ENCODE assay signal across 20 mouse cellular contexts in genomic region chr5:63965946-63966345, GRCm38 (mm10). TPM values are rescaled to one million over a fixed set of nuclear protein-coding genes. Genes with fewer than 3 reads are reported as not detected.
DNase-seq lines count a peak whose midpoint lies in the region; ATAC-seq and TF ChIP-seq lines count a peak whose summit lies in the region.
"Had no signal": no experiment of that assay in that cellular context is flagged by ENCODE, and none has a peak within 500 bp of the region (broad histone marks: within the 10 kb centered on the region; RNA-seq: fewer than 3 reads in every experiment).

No protein-coding gene starts in this region.

- H3K27ac ChIP-seq in kidney, adult 2 months (ENCODE audit: insufficient read depth, low read depth, low read length), result no peak overlapping the region
- H3K27ac ChIP-seq in kidney, embryonic 16.5 days (ENCODE audit: low read length), result no peak overlapping the region
- H3K27ac ChIP-seq in liver, postnatal 0 days (ENCODE audit: low read depth), result peak overlapping the region; percentile 34
- no peak overlapping the region for H3K27ac ChIP-seq in liver, embryonic 12.5 days
- H3K27ac ChIP-seq: embryonic facial prominence, embryonic 12.5 days; hindbrain, embryonic 15.5 days; kidney, postnatal 0 days; limb, embryonic 12.5 days; liver, embryonic 13.5 days; stomach, embryonic 15.5 days had no signal

- no peak overlapping the region for H3K9ac ChIP-seq in kidney, embryonic 16.5 days (replicated peaks; ENCODE audit: low read length)
- H3K9ac ChIP-seq in liver, postnatal 0 days (replicated peaks), result no peak overlapping the region
- H3K9ac ChIP-seq in liver, embryonic 12.5 days, result no peak overlapping the region
- H3K9ac ChIP-seq: embryonic facial prominence, embryonic 12.5 days; forebrain, postnatal 0 days; hindbrain, embryonic 15.5 days; limb, embryonic 12.5 days; liver, embryonic 13.5 days; stomach, embryonic 15.5 days had no signal

- no peaks in the 10 kb centered on the region for H3K36me3 ChIP-seq in kidney, adult 2 months (ENCODE audit: control insufficient read depth, insufficient read depth, low read length)
- H3K36me3 ChIP-seq in kidney, embryonic 16.5 days (ENCODE audit: insufficient read depth, low read length), result no peaks in the 10 kb centered on the region
- H3K36me3 ChIP-seq in liver, postnatal 0 days (replicated peaks; ENCODE audit: insufficient read depth, low read length), result 0 out of 2 replicates have a peak, but pooled peaks cover 5% of the 10 kb centered on the region
- H3K36me3 ChIP-seq in liver, embryonic 12.5 days, result no peaks in the 10 kb centered on the region
- H3K36me3 ChIP-seq: embryonic facial prominence, embryonic 12.5 days; hindbrain, embryonic 15.5 days; limb, embryonic 12.5 days; liver, embryonic 13.5 days; stomach, embryonic 15.5 days had no signal

- TF ChIP-seq POLR2A in kidney, adult 2 months (IDR thresholded peaks at IDR 0.05; ENCODE audit: low read depth, low read length), result no peak

- peak; percentile 37 to 65 for DNase-seq in adrenal gland, adult (ENCODE audit: inconsistent age in 2 of 2, low spot score in 1 of 2)
- DNase-seq in adrenal gland, postnatal 10 days, result no peak
- DNase-seq in kidney, adult 2 months, result peak; percentile 17
- no peak for DNase-seq in liver, postnatal 0 days
- peak; percentile 46 to 52 for DNase-seq in lung, postnatal 4 days
- DNase-seq: forebrain, postnatal 0 days; gastrocnemius, postnatal 14 days; heart, adult 11 months; layer of hippocampus, postnatal 36 days; liver, embryonic 13.5 days; thymus, postnatal 25 days had no signal

- no peak overlapping the region for H3K4me3 ChIP-seq in kidney, adult 2 months (ENCODE audit: insufficient read depth, low read depth, low read length)
- H3K4me3 ChIP-seq in kidney, embryonic 16.5 days (ENCODE audit: low read length), result no peak overlapping the region
- no peak overlapping the region for H3K4me3 ChIP-seq in liver, postnatal 0 days (ENCODE audit: low read depth, low read length)
- no peak overlapping the region for H3K4me3 ChIP-seq in liver, embryonic 12.5 days
- H3K4me3 ChIP-seq: embryonic facial prominence, embryonic 12.5 days; hindbrain, embryonic 15.5 days; limb, embryonic 12.5 days; liver, embryonic 13.5 days; stomach, embryonic 15.5 days had no signal

- TF ChIP-seq EP300 in liver, postnatal 0 days (IDR thresholded peaks at IDR 0.05; ENCODE audit: low read depth), result no peak

- ATAC-seq in kidney, embryonic 16.5 days (ENCODE audit: low FRiP score, low TSS enrichment), result no peak
- ATAC-seq in liver, postnatal 0 days, result no peak
- no peak for ATAC-seq in liver, embryonic 12.5 days
- ATAC-seq: forebrain, postnatal 0 days had no signal

- no peaks in the 10 kb centered on the region for H3K9me3 ChIP-seq in kidney, embryonic 16.5 days (ENCODE audit: low read length)
- no peaks in the 10 kb centered on the region for H3K9me3 ChIP-seq in liver, postnatal 0 days (ENCODE audit: low read length)
- H3K9me3 ChIP-seq in liver, embryonic 12.5 days (replicated peaks), result no peaks in the 10 kb centered on the region
- H3K9me3 ChIP-seq: embryonic facial prominence, embryonic 12.5 days; hindbrain, embryonic 15.5 days; limb, embryonic 12.5 days; liver, embryonic 13.5 days; stomach, embryonic 15.5 days had no signal

- 81% methylated on average over 1 of the region's 1 CpGs for WGBS in kidney, adult 2 months
- WGBS in kidney, embryonic 16.5 days, result 63% methylated on average over 1 of the region's 1 CpGs
- 81% methylated on average over 1 of the region's 1 CpGs for WGBS in liver, postnatal 0 days (ENCODE audit: insufficient replicate concordance)
- WGBS in liver, embryonic 12.5 days (ENCODE audit: insufficient replicate concordance), result 82% methylated on average over 1 of the region's 1 CpGs

- H3K4me1 ChIP-seq in kidney, adult 2 months (ENCODE audit: control insufficient read depth, insufficient read depth, low read length), result peaks cover 8% of the 10 kb centered on the region; the same call in 1 of the 2 replicates
- peaks cover 49% of the 10 kb centered on the region for H3K4me1 ChIP-seq in kidney, embryonic 16.5 days (ENCODE audit: insufficient read depth, low read length)
- H3K4me1 ChIP-seq in liver, postnatal 0 days (ENCODE audit: insufficient read depth), result peaks cover 32% of the 10 kb centered on the region
- peaks cover 34% of the 10 kb centered on the region for H3K4me1 ChIP-seq in liver, embryonic 12.5 days

- no peak for TF ChIP-seq CTCF in kidney, adult 2 months (conservative IDR thresholded peaks at IDR 0.05; ENCODE audit: insufficient read depth, insufficient read length, low read depth, low read length)
- TF ChIP-seq CTCF in liver, postnatal 0 days (IDR thresholded peaks at IDR 0.05; ENCODE audit: low read depth), result no peak

- no peaks in the 10 kb centered on the region for H3K27me3 ChIP-seq in kidney, adult 2 months (replicated peaks; ENCODE audit: control insufficient read depth, insufficient read depth, low read length)
- no peaks in the 10 kb centered on the region for H3K27me3 ChIP-seq in kidney, embryonic 16.5 days (ENCODE audit: insufficient read depth, low read length)
- H3K27me3 ChIP-seq in liver, postnatal 0 days (ENCODE audit: insufficient read depth, low read length), result no peaks in the 10 kb centered on the region
- H3K27me3 ChIP-seq in liver, embryonic 12.5 days (replicated peaks), result 0 out of 2 replicates have a peak, but pooled peaks cover 6% of the 10 kb centered on the region
- H3K27me3 ChIP-seq: embryonic facial prominence, embryonic 12.5 days; hindbrain, embryonic 15.5 days; limb, embryonic 12.5 days; liver, embryonic 13.5 days; stomach, embryonic 15.5 days had no signal

- no peak overlapping the region for H3K4me2 ChIP-seq in kidney, embryonic 16.5 days (replicated peaks; ENCODE audit: low read depth, low read length)
- H3K4me2 ChIP-seq in liver, postnatal 0 days (ENCODE audit: low read depth, low read length), result peak overlapping the region; percentile 85; the same call in 1 of the 2 replicates
- no peak overlapping the region for H3K4me2 ChIP-seq in liver, embryonic 12.5 days
- H3K4me2 ChIP-seq: heart, embryonic 11.5 days; hindbrain, embryonic 15.5 days; midbrain, embryonic 11.5 days; stomach, embryonic 15.5 days had no signal

RNA-seq across cellular contexts. Expression of gene Rell1, which starts 2.8 kb away (rescaled TPM):
- 10 to 100 TPM; 32.3 to 32.4 TPM for total RNA-seq in adrenal gland, postnatal 10 days (2021)
- 6.8 TPM in 2 replicates for polyA plus RNA-seq in kidney, adult 2 months (2012; rRNA removed)
- 27.2 and 28.1 TPM in 2 replicates for polyA plus RNA-seq in kidney, embryonic 16.5 days (2015; fragmentation: Nextera tagmentation; extraction: Ambion mirVana)
- polyA plus RNA-seq in liver, postnatal 0 days (2015; fragmentation: Nextera tagmentation; extraction: Ambion mirVana), result 10.4 and 10.6 TPM in 2 replicates
- 8.5 and 8.6 TPM in 2 replicates for polyA plus RNA-seq in liver, embryonic 12.5 days (2016; fragmentation: Nextera tagmentation; extraction: Ambion mirVana)

Comparison
In these comparisons a context has a peak if more than half of its experiments do, and no peak if none do; other contexts are left out.
1. DNase-seq: peak in adrenal gland, adult (2 of 2), kidney, adult 2 months (single experiment) and lung, postnatal 4 days (2 of 2); none in adrenal gland, postnatal 10 days (single experiment) and liver, postnatal 0 days (single experiment).